Mouse (Mus musculus) limb, embryonic 11.5 days (tissue): ENCODE data around the gene Edc3. TPM values are rescaled to one million over a fixed set of nuclear protein-coding genes. Genes with fewer than 3 reads are reported as not detected.

ENCODE experiments used
- ATAC-seq: fragments of 200-750 bp; cut with Nextera tagmentation; 2 replicates; pipeline ENCODE4 v1.8.0; 2017; ENCODE audit warnings: low read depth; ENCODE audit not compliant: insufficient number of reproducible peaks, low FRiP score, low TSS enrichment
- DNase-seq: peaks from one replicate; pipeline ENCODE4 v3.0.0-alpha.2; 2015; ENCODE audit warnings: low spot score
- H3K27ac ChIP-seq: fragments of 300-500 bp; sonication (generic); replicated peaks from 2 replicates; pipeline ENCODE4 v1.5.1; 2014; ENCODE audit warnings: low read depth, mild to moderate bottlenecking, low read length
- H3K27me3 ChIP-seq: fragments of 300-500 bp; sonication (generic); 2 replicates; pipeline ENCODE4 v1.6.1; 2014; ENCODE audit warnings: mild to moderate bottlenecking, low read length, mixed read lengths; ENCODE audit not compliant: control insufficient read depth, insufficient read depth
- H3K36me3 ChIP-seq: fragments of 300-500 bp; sonication (generic); 2 replicates; pipeline ENCODE4 v1.6.1; 2014; ENCODE audit warnings: mild to moderate bottlenecking, low read length, moderate library complexity, mixed read lengths; ENCODE audit not compliant: control insufficient read depth, insufficient read depth
- H3K4me1 ChIP-seq: fragments of 300-500 bp; sonication (generic); 2 replicates; pipeline ENCODE4 v1.6.1; 2014; ENCODE audit warnings: low read length, mixed read lengths; ENCODE audit not compliant: control insufficient read depth, insufficient read depth
- H3K4me2 ChIP-seq: fragments of 300-500 bp; sonication (generic); 2 replicates; pipeline ENCODE4 v1.6.1; 2014; ENCODE audit warnings: low read depth, mild to moderate bottlenecking, moderate library complexity; ENCODE audit not compliant: severe bottlenecking
- H3K4me3 ChIP-seq: fragments of 300-500 bp; sonication (generic); 2 replicates; pipeline ENCODE4 v1.5.1; 2014; ENCODE audit warnings: low read depth, low read length
- H3K9ac ChIP-seq: fragments of 300-500 bp; sonication (generic); 2 replicates; pipeline ENCODE4 v1.6.1; 2014; ENCODE audit warnings: mild to moderate bottlenecking, low read length
- H3K9me3 ChIP-seq: fragments of 300-500 bp; sonication (generic); 2 replicates; pipeline ENCODE4 v1.6.1; 2016; ENCODE audit warnings: low read length; ENCODE audit not compliant: control insufficient read depth
- WGBS: fragments of 180-500 bp; shearing (Covaris S2); extraction: QIAGEN DNeasy Blood & Tissue Kit; methylation state at CpG from one replicate; pipeline ENCODE4 v1.1.7; 2014; 5-methylcytosine and 5-hydroxymethylcytosine counted together
- polyA plus RNA-seq: library from polyadenylated mRNA; unstranded; fragments of >200 nt; fragmentation: Nextera tagmentation; extraction: Ambion mirVana; gene quantifications from 2 replicates; pipeline ENCODE4 v1.2.1, GENCODE M21; 2014

The Edc3 gene
- polyA plus RNA-seq, 1 experiment from 2014 or later: 29.2 TPM

DNA sequence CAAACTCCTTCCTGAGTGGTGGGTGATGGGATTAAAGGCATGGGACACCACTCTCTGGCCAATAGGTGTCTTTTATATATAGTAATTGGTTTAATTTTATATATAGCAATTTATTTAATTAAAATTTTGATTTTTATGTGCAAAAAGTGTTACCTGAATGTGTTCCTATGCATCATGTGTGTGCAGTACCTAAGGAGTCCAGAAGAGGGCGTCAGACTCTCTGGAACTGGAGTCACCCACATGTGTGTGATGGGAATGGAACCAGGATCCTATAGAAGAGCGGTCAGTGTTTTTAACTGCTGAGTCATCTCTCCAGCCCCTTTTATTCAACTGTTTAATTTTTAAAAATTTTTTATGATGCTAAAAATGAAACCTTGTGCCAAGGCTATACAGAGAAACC is 3.9 kb downstream of the Edc3 start:
- WGBS: 83% methylated on average over 2 of the region's 2 CpGs
- peaks cover 12% of the 10 kb centered on the region; the same call in 1 of the 2 replicates for H3K36me3 ChIP-seq

DNA sequence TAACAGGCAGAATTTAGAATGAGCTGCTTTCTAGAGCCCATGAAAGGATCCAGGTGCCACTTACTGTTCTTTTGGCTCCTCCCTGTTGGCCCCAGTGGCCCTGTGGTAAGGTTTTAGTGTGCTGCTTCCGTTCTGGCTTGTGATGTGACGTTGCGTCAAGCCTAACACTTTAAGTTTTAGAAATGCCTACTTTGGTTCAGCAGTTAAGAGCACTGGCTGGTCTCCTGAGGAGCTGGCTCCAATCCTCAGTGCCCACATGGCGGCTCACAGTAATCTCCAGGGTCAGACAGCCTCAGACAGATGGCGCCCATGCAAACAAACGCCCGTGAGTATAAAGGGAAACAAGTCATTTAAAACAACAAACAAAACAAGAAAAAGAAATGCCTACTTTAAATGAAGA is 10.1 kb downstream of the Edc3 start:
- Histone ChIP-seq H3K27ac (no peak overlapping the region), H3K27me3 (no peaks in the 10 kb centered on the region), H3K4me1 (no peaks in the 10 kb centered on the region), H3K9me3 (no peaks in the 10 kb centered on the region), H3K36me3 (peaks cover 17% of the 10 kb centered on the region), H3K4me3 (no peak overlapping the region), H3K4me2 (no peak overlapping the region), H3K9ac (no peak overlapping the region)
- DNase-seq: no peak
- no peak for ATAC-seq
- WGBS: 91% methylated on average over 7 of the region's 7 CpGs

More for the DNA sequence above, 3.9 kb downstream of the Edc3 start:
- no peak overlapping the region for H3K4me2 ChIP-seq
- no peaks in the 10 kb centered on the region for H3K27me3 ChIP-seq
- H3K4me1 ChIP-seq: peaks cover 6% of the 10 kb centered on the region; the same call in 1 of the 2 replicates
- H3K27ac ChIP-seq: no peak overlapping the region
- DNase-seq (no peak), ATAC-seq (no peak)
- no peaks in the 10 kb centered on the region for H3K9me3 ChIP-seq
- no peak overlapping the region for H3K4me3 ChIP-seq
- no peak overlapping the region for H3K9ac ChIP-seq

GRCm38 (mm10) chr9:57720736-57721135 is 12.4 kb downstream of the Edc3 start:
- Histone ChIP-seq H3K4me1 (no peaks in the 10 kb centered on the region), H3K27ac (no peak overlapping the region), H3K4me3 (no peak overlapping the region), H3K9me3 (no peaks in the 10 kb centered on the region), H3K27me3 (no peaks in the 10 kb centered on the region), H3K4me2 (no peak overlapping the region), H3K9ac (no peak overlapping the region), H3K36me3 (peaks cover 17% of the 10 kb centered on the region)
- ATAC-seq (no peak), DNase-seq (no peak)
- WGBS: 95% methylated on average over 3 of the region's 3 CpGs

- Histone ChIP-seq H3K9me3 (no peaks in the 10 kb centered on the region), H3K36me3 (peaks cover 13% of the 10 kb centered on the region), H3K4me2 (no peak overlapping the region), H3K4me3 (no peak overlapping the region), H3K27me3 (no peaks in the 10 kb centered on the region), H3K4me1 (no peaks in the 10 kb centered on the region), H3K27ac (no peak overlapping the region), H3K9ac (no peak overlapping the region)
- DNase-seq (no peak), ATAC-seq (no peak)
- WGBS: 92% methylated on average over 1 of the region's 1 CpGs
Observed at GRCm38 (mm10) chr9:57722371-57722770, 14.0 kb downstream of the Edc3 start.

DNA sequence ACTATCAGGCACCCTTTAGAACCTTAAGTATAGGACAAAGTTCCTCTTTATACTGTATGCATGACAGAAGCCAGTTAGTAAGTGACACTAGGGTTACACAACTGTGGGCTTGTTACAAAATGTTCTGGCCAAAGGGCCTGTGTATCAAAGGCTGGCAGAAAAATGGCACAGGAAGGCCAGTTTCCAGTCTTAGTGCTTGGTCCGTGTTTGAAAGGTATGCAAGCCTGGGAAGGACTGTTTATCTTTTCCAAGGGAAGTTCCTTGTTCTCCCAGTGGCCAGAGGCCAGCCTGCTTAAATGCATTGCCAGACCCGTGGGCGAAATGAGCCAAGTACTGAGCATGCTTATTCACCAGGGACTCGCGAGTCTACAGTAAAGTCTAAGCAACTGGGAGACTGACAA is 15.0 kb downstream of the Edc3 start:
- Histone ChIP-seq H3K4me2 (no peak overlapping the region), H3K9me3 (no peaks in the 10 kb centered on the region), H3K27me3 (no peaks in the 10 kb centered on the region), H3K27ac (no peak overlapping the region), H3K9ac (no peak overlapping the region), H3K4me1 (no peaks in the 10 kb centered on the region), H3K36me3 (peaks cover 10% of the 10 kb centered on the region), H3K4me3 (no peak overlapping the region)
- ATAC-seq (no peak), DNase-seq (no peak)
- 78% methylated on average over 5 of the region's 5 CpGs for WGBS

DNA sequence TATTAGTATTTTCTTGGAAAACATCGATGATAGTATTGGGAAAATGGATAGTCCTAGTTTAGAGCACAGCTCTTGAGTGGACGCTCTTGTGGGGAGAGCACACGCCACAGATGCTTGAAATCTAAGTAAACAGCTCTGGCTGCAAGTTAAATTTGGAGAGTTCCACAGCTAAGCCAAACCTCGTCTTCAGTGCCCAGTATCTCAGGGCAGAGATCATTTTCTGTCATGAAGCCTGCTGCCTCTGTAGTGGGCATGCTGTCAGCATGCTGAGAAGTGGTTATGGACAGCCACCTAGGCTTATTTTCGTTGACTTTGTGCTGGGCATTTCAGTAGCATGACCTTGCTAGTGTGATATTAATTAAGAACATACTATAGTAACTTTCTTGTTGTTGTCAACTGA is 15.5 kb downstream of the Edc3 start:
- Histone ChIP-seq H3K9ac (no peak overlapping the region), H3K4me1 (no peaks in the 10 kb centered on the region), H3K27me3 (no peaks in the 10 kb centered on the region), H3K27ac (no peak overlapping the region), H3K36me3 (peaks cover 8% of the 10 kb centered on the region), H3K9me3 (no peaks in the 10 kb centered on the region), H3K4me3 (no peak overlapping the region), H3K4me2 (no peak overlapping the region)
- 89% methylated on average over 5 of the region's 5 CpGs for WGBS
- DNase-seq (no peak), ATAC-seq (no peak)

DNA sequence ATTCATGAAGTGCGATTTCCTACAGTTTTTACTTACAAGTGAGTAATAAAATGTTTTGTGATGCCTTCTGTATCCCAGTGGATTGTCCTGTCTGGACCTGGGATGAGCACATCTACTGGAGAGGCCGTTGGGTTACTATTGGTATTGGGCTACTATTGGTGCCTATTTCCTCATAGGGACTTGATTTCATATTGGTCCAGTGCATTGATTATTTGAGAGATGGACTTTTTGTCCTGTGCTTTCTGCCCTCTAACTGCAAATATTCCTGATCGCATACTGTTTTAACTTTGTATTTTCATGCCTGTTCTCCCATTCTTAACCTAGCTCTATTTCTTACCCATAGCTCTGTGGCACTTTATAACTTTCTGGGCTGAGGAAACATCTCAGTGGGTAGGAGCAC is 16.4 kb downstream of the Edc3 start:
- WGBS: 92% methylated on average over 3 of the region's 3 CpGs
- no peak overlapping the region for H3K4me2 ChIP-seq
- H3K4me3 ChIP-seq: no peak overlapping the region
- ATAC-seq (no peak), DNase-seq (no peak)
- H3K4me1 ChIP-seq: no peaks in the 10 kb centered on the region
- H3K9ac ChIP-seq: no peak overlapping the region
- H3K36me3 ChIP-seq: peaks cover 8% of the 10 kb centered on the region
- no peaks in the 10 kb centered on the region for H3K27me3 ChIP-seq
- H3K27ac ChIP-seq: no peak overlapping the region
- H3K9me3 ChIP-seq: no peaks in the 10 kb centered on the region

DNA sequence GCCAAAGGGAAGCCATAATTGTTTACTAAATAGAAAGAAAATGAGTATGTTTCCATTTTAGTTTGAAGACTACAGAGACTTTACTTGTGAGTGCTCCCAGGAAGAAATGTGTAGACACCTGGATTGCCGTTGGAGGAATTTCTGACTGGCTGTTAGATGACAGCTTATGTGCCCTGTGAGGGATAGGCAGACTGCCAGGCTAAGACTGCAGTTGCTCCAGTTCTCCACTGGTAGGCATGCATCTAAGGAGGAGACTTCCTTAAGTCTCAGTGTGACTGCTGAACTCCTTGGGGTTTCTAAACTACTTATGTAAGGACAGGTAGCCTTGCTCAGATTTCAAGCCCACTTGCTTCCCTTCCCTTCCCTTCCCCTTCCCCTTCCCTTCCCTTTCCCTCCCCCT is 20.0 kb downstream of the Edc3 start:
- Histone ChIP-seq H3K27me3 (no peaks in the 10 kb centered on the region), H3K9ac (no peak overlapping the region), H3K4me3 (no peak overlapping the region), H3K27ac (no peak overlapping the region), H3K9me3 (no peaks in the 10 kb centered on the region), H3K4me2 (no peak overlapping the region), H3K36me3 (peaks cover 6% of the 10 kb centered on the region), H3K4me1 (no peaks in the 10 kb centered on the region)
- 100% methylated on average over 1 of the region's 1 CpGs for WGBS
- ATAC-seq: no peak
- no peak for DNase-seq

DNA sequence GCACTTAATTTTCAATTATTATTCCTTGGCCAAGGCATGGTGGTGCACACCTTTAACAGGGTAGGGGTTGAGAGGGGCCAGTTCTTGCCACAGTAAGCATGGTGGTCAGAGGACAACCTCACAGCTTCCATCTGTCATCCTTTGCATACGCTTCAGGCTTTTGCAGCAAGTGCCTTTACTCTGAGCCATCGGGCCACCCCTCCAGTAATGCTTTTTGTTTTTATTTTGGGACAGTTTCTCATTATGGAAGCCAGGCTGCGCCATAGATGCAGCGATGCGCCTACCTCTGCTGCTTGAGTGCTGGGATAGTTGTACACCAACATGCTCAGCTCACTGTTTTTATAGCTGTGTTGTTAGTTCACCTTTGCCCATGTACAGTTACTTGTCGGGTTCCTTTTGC is 25.3 kb downstream of the Edc3 start:
- DNase-seq (no peak), ATAC-seq (no peak)
- no peaks in the 10 kb centered on the region for H3K27me3 ChIP-seq
- H3K9me3 ChIP-seq: no peaks in the 10 kb centered on the region
- no peaks in the 10 kb centered on the region; the same call in 1 of the 2 replicates for H3K36me3 ChIP-seq
- H3K4me2 ChIP-seq: no peak overlapping the region
- H3K4me1 ChIP-seq: no peaks in the 10 kb centered on the region
- H3K4me3 ChIP-seq: no peak overlapping the region
- H3K27ac ChIP-seq: no peak overlapping the region
- no peak overlapping the region for H3K9ac ChIP-seq
- WGBS: 92% methylated on average over 6 of the region's 6 CpGs
